Mouse (Mus musculus) heart, embryonic 15.5 days (tissue): ENCODE measurements around the gene Dnah8. TPM values are rescaled to one million over a fixed set of nuclear protein-coding genes. Genes with fewer than 3 reads are reported as not detected.

Experiments used
- ATAC-seq: fragments of 200-750 bp; cut with Nextera tagmentation; replicated peaks from 2 replicates; pipeline ENCODE4 v1.8.0; 2017; ENCODE audit warnings: low read depth, moderate TSS enrichment; ENCODE audit not compliant: insufficient number of reproducible peaks, insufficient read depth, low FRiP score
- H3K27ac ChIP-seq: fragments of 300-500 bp; sonication (generic); 2 replicates; pipeline ENCODE4 v1.5.1; 2015; ENCODE audit warnings: mild to moderate bottlenecking, inconsistent platforms
- H3K27me3 ChIP-seq: fragments of 300-500 bp; sonication (generic); 2 replicates; pipeline ENCODE4 v1.6.1; 2015; ENCODE audit warnings: inconsistent platforms
- H3K36me3 ChIP-seq: fragments of 300-500 bp; sonication (generic); 2 replicates; pipeline ENCODE4 v1.6.1; 2015; ENCODE audit warnings: mild to moderate bottlenecking, inconsistent platforms
- H3K4me1 ChIP-seq: fragments of 300-500 bp; sonication (generic); replicated peaks from 2 replicates; pipeline ENCODE4 v1.6.1; 2015; ENCODE audit warnings: inconsistent platforms
- H3K4me2 ChIP-seq: fragments of 300-500 bp; sonication (generic); 2 replicates; pipeline ENCODE4 v1.6.1; 2015; ENCODE audit warnings: inconsistent platforms, mild to moderate bottlenecking, moderate library complexity
- H3K4me3 ChIP-seq: fragments of 300-500 bp; sonication (generic); 2 replicates; pipeline ENCODE4 v1.5.1; 2015; ENCODE audit warnings: mild to moderate bottlenecking, inconsistent platforms
- H3K9ac ChIP-seq: fragments of 300-500 bp; sonication (generic); 2 replicates; pipeline ENCODE4 v1.6.1; 2015; ENCODE audit warnings: mild to moderate bottlenecking, inconsistent platforms
- H3K9me3 ChIP-seq: fragments of 300-500 bp; sonication (generic); replicated peaks from 2 replicates; pipeline ENCODE4 v1.6.1; 2016; ENCODE audit warnings: inconsistent platforms
- WGBS: fragments of 180-500 bp; shearing (Covaris S2); methylation state at CpG from one replicate; pipeline ENCODE4 v1.1.7; 2015; ENCODE audit warnings: mixed read lengths; 5-methylcytosine and 5-hydroxymethylcytosine counted together
- polyA plus RNA-seq: library from polyadenylated mRNA; unstranded; fragments of >200 nt; fragmentation: Nextera tagmentation; extraction: Ambion mirVana; gene quantifications from 2 replicates; pipeline ENCODE4 v1.2.1, GENCODE M21; 2015

The Dnah8 gene
- polyA plus RNA-seq, 1 experiment from 2014 or later: 1.3 TPM

DNA sequence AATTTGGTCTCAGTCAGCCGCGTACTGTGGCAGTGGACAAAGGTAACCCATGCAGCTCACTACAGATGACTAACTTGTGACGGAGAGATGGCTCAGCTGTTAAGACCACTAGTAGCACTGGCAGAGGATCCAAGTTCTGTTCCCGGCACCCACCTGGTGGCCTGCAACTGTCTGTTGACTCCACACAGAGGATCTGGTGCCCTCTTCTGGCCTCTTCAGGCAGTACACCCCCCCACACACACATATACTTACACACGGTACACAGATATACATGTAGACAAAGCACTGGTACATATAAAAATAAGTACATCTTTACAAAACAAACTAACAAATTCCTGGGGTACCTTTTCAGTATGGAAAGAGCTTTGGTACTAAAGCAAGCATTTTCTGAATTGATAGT is 132.6 kb downstream of the Dnah8 start:
- WGBS: 93% methylated on average over 5 of the region's 5 CpGs

GRCm38 (mm10) chr17:30760307-30760706 is 136.2 kb downstream of the Dnah8 start:
- no peak overlapping the region for H3K9ac ChIP-seq
- no peaks in the 10 kb centered on the region for H3K9me3 ChIP-seq
- no peak overlapping the region for H3K4me3 ChIP-seq
- no peak for ATAC-seq
- 89% methylated on average over 4 of the region's 4 CpGs for WGBS
- no peak overlapping the region for H3K4me2 ChIP-seq
- no peaks in the 10 kb centered on the region for H3K4me1 ChIP-seq
- no peaks in the 10 kb centered on the region for H3K27me3 ChIP-seq
- no peak overlapping the region for H3K27ac ChIP-seq
- no peaks in the 10 kb centered on the region for H3K36me3 ChIP-seq

More for the DNA sequence above, 132.6 kb downstream of the Dnah8 start:
- Histone ChIP-seq H3K9me3 (no peaks in the 10 kb centered on the region), H3K9ac (no peak overlapping the region), H3K4me2 (no peak overlapping the region), H3K27ac (no peak overlapping the region), H3K36me3 (no peaks in the 10 kb centered on the region), H3K27me3 (no peaks in the 10 kb centered on the region), H3K4me3 (no peak overlapping the region), H3K4me1 (no peaks in the 10 kb centered on the region)
- ATAC-seq: no peak

DNA sequence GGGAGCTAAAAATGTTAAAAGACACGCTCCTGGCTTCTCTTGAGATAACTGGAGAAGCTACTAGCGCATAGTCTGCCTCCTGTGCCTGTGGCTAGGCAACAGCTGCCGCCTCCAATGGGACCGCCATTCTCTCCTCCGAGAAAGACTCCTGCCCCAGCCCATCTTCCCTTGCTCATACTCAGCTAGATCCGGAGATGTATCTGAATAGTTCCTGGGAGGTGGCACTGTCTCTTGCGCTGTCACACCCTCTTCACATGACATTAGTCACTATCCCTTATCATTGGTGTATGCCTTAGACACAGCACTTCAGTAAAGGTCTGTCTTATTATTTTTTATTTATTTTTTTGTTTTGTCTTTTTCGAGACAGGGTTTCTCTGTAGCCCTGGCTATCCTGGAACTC is 140.1 kb downstream of the Dnah8 start:
- ATAC-seq: no peak
- H3K4me3 ChIP-seq: no peak overlapping the region
- 90% methylated on average over 8 of the region's 8 CpGs for WGBS

GRCm38 (mm10) chr17:30774416-30774815 is 150.3 kb downstream of the Dnah8 start:
- ATAC-seq: no peak
- H3K27ac ChIP-seq: no peak overlapping the region
- no peaks in the 10 kb centered on the region for H3K4me1 ChIP-seq
- no peak overlapping the region for H3K4me3 ChIP-seq
- H3K4me2 ChIP-seq: no peak overlapping the region
- no peaks in the 10 kb centered on the region for H3K9me3 ChIP-seq
- H3K36me3 ChIP-seq: no peaks in the 10 kb centered on the region
- no peaks in the 10 kb centered on the region for H3K27me3 ChIP-seq
- no peak overlapping the region for H3K9ac ChIP-seq

More for the DNA sequence above, 140.1 kb downstream of the Dnah8 start:
- Histone ChIP-seq H3K4me2 (no peak overlapping the region), H3K27me3 (no peaks in the 10 kb centered on the region), H3K9ac (no peak overlapping the region), H3K36me3 (no peaks in the 10 kb centered on the region), H3K9me3 (no peaks in the 10 kb centered on the region), H3K4me1 (no peaks in the 10 kb centered on the region), H3K27ac (no peak overlapping the region)

- WGBS: 45% methylated on average over 5 of the region's 5 CpGs
- no peak overlapping the region for H3K27ac ChIP-seq
- H3K9me3 ChIP-seq: no peaks in the 10 kb centered on the region
- H3K4me2 ChIP-seq: no peak overlapping the region
- ATAC-seq: no peak
- H3K4me3 ChIP-seq: no peak overlapping the region
- no peaks in the 10 kb centered on the region for H3K36me3 ChIP-seq
- H3K9ac ChIP-seq: no peak overlapping the region
- no peaks in the 10 kb centered on the region for H3K27me3 ChIP-seq
- H3K4me1 ChIP-seq: no peaks in the 10 kb centered on the region
Observed at GRCm38 (mm10) chr17:30775096-30775495, 150.9 kb downstream of the Dnah8 start.

- H3K4me3 ChIP-seq: no peak overlapping the region
- no peaks in the 10 kb centered on the region for H3K36me3 ChIP-seq
- WGBS: 83% methylated on average over 8 of the region's 8 CpGs
- no peak overlapping the region for H3K9ac ChIP-seq
- no peaks in the 10 kb centered on the region for H3K27me3 ChIP-seq
- no peak overlapping the region for H3K4me2 ChIP-seq
- no peaks in the 10 kb centered on the region for H3K9me3 ChIP-seq
- no peak for ATAC-seq
- H3K27ac ChIP-seq: no peak overlapping the region
- no peaks in the 10 kb centered on the region for H3K4me1 ChIP-seq
Observed at GRCm38 (mm10) chr17:30781046-30781445, 156.9 kb downstream of the Dnah8 start.

DNA sequence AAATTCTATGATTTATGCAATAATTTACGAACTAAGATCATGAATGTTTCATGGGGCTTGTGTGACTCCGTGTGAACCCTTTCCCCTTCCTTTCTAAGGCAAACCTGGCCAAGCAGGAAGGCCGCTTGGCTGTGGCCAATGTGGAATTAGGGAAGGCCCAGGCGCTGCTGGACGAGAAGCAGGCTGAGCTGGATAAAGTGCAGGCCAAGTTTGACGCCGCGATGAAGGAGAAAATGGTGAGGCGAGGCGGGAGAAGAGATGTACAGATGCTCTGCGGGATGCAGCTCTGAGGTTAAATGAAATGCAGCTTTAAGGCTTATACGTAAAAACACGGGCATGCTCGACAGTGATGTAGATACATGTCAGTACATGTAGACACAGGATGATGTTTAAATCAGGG is 158.1 kb downstream of the Dnah8 start:
- H3K4me1 ChIP-seq: no peaks in the 10 kb centered on the region
- no peaks in the 10 kb centered on the region for H3K27me3 ChIP-seq
- no peak overlapping the region for H3K4me3 ChIP-seq
- 71% methylated on average over 14 of the region's 14 CpGs for WGBS
- no peaks in the 10 kb centered on the region for H3K9me3 ChIP-seq
- no peaks in the 10 kb centered on the region for H3K36me3 ChIP-seq
- no peak overlapping the region for H3K4me2 ChIP-seq
- ATAC-seq: no peak
- no peak overlapping the region for H3K9ac ChIP-seq
- H3K27ac ChIP-seq: no peak overlapping the region

DNA sequence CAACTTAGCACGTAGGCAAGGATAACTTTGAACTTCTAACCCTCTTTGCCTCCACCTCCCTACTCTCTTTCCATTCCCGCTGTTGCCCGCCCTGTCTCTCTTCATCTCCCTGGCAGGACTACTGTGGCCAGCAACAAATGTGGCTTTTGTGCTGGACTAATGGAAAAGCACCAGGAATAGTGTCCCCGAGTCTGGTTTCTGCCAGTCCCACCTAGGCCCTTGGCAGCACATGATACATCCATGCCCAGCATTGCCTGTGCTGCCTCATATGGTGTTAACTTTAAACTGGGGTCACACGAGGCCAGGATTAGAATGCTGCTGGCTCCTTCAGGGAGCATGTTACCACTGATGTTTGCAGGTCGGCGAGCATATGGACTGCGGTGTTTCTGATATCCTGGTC is 164.2 kb downstream of the Dnah8 start:
- 80% methylated on average over 8 of the region's 8 CpGs for WGBS
- Histone ChIP-seq H3K4me2 (no peak overlapping the region), H3K4me1 (no peaks in the 10 kb centered on the region), H3K27ac (no peak overlapping the region), H3K9me3 (no peaks in the 10 kb centered on the region), H3K36me3 (no peaks in the 10 kb centered on the region), H3K9ac (no peak overlapping the region), H3K4me3 (no peak overlapping the region), H3K27me3 (no peaks in the 10 kb centered on the region)
- ATAC-seq: no peak

- Histone ChIP-seq H3K4me3 (no peak overlapping the region), H3K9me3 (no peaks in the 10 kb centered on the region), H3K9ac (no peak overlapping the region), H3K36me3 (no peaks in the 10 kb centered on the region), H3K27ac (no peak overlapping the region), H3K4me1 (no peaks in the 10 kb centered on the region), H3K27me3 (no peaks in the 10 kb centered on the region), H3K4me2 (no peak overlapping the region)
- WGBS: 86% methylated on average over 7 of the region's 7 CpGs
- ATAC-seq: no peak
Observed at GRCm38 (mm10) chr17:30790816-30791215, 166.7 kb downstream of the Dnah8 start.

DNA sequence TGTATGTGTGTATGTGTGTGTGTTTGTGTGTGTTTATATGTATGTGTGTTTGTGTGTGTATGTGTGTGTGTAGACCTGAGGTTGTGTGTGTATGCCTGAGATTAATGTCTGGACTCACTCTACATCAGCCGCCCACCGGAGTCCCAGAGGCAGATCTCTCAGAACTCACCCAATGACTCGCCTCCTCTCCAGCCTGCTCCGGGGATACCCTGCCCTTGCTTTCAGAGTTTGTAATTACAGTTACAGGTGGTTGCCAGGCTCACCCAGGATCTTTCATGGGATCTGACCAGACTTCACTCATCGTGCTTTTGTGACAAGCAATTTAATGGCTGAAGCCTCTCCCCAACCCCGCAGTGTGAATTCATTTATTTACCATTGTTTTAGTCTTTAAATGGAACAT is 168.2 kb downstream of the Dnah8 start:
- no peak overlapping the region for H3K4me2 ChIP-seq
- no peaks in the 10 kb centered on the region for H3K27me3 ChIP-seq
- ATAC-seq: no peak
- no peaks in the 10 kb centered on the region for H3K4me1 ChIP-seq
- no peak overlapping the region for H3K27ac ChIP-seq
- H3K36me3 ChIP-seq: no peaks in the 10 kb centered on the region
- WGBS: 85% methylated on average over 6 of the region's 6 CpGs
- no peak overlapping the region for H3K4me3 ChIP-seq
- no peak overlapping the region for H3K9ac ChIP-seq
- no peaks in the 10 kb centered on the region for H3K9me3 ChIP-seq

- Histone ChIP-seq H3K4me2 (no peak overlapping the region), H3K36me3 (no peaks in the 10 kb centered on the region), H3K9ac (no peak overlapping the region), H3K27me3 (no peaks in the 10 kb centered on the region), H3K4me3 (no peak overlapping the region), H3K4me1 (no peaks in the 10 kb centered on the region), H3K27ac (no peak overlapping the region), H3K9me3 (no peaks in the 10 kb centered on the region)
- ATAC-seq: no peak
- 82% methylated on average over 4 of the region's 4 CpGs for WGBS
Observed at GRCm38 (mm10) chr17:30796616-30797015, 172.5 kb downstream of the Dnah8 start.

GRCm38 (mm10) chr17:30800261-30800985 is 176.3 kb downstream of the Dnah8 start:
- Histone ChIP-seq H3K27ac (no peak overlapping the region), H3K4me3 (no peak overlapping the region), H3K36me3 (no peaks in the 10 kb centered on the region), H3K4me2 (no peak overlapping the region), H3K9me3 (no peaks in the 10 kb centered on the region), H3K27me3 (no peaks in the 10 kb centered on the region), H3K9ac (no peak overlapping the region), H3K4me1 (no peaks in the 10 kb centered on the region)
- ATAC-seq: no peak
- 86% methylated on average over 19 of the region's 19 CpGs for WGBS
